Mouse (Mus musculus) left cerebral cortex, postnatal 14 days (tissue): ENCODE measurements around the gene Hbq1a. TPM values are rescaled to one million over a fixed set of nuclear protein-coding genes. Genes with fewer than 3 reads are reported as not detected.
"Not testable (repeated sequence)": the region's sequence is repeated elsewhere in the genome, so short reads cannot be mapped to it uniquely, and the experiment has no call there.

Experiments
- DNase-seq, 2 experiments: peaks; one replicate each; pipeline ENCODE4 v3.0.0; 2021 to 2022; ENCODE audit warnings: low spot score in 2 of 2, mixed read lengths in 1 of 2
- intact Hi-C: fragments of 180-260 bp; cut with DNase I; formaldehyde crosslinking; loops from one replicate; pipeline ENCODE4 v1.15.1; 2025
- long read RNA-seq, 2 experiments: library from polyadenylated mRNA; stranded (forward); transcript quantifications; one replicate each; pipeline ENCODE4 v2.0.0; 2021
- total RNA-seq, 2 experiments: library from RNA; stranded (reverse); gene quantifications; 2 replicates each; pipeline ENCODE4 v1.2.3; 2021

The Hbq1a gene
- 1 to 10 TPM in 1 of 2 experiments, not detected in 1; 1.1 TPM for total RNA-seq
- long read RNA-seq, experiment 1, partial matches to known transcripts, result 0 of 2 reads
- long read RNA-seq, experiment 1, other reads (novel, unspliced or antisense), result 0 of 2 reads
- long read RNA-seq, experiment 2, partial matches to known transcripts, result 0 of 3 reads
- long read RNA-seq, experiment 2, other reads (novel, unspliced or antisense), result 0 of 3 reads

- intact Hi-C loops, result not testable (repeated sequence)
- DNase-seq, result peak; percentile 73 to 76
Observed at GRCm38 (mm10) chr11:32299865-32300264, at the start of gene Hbq1a. Gene Hbq1a, plus strand, starts transcription at chr11:32300069.

GRCm38 (mm10) chr11:32250880-32251763, 48.7 kb upstream of the Hbq1a start:
- no peak for DNase-seq
- intact Hi-C loops, result no loop called here

GRCm38 (mm10) chr11:32253121-32253520, 46.7 kb upstream of the Hbq1a start:
- intact Hi-C loops, result no loop called here
- DNase-seq, result no peak

- intact Hi-C loops, result no loop called here
Observed at GRCm38 (mm10) chr11:32256146-32256545, 43.7 kb upstream of the Hbq1a start.

GRCm38 (mm10) chr11:32256566-32256965, 43.3 kb upstream of the Hbq1a start:
- no peak for DNase-seq
- intact Hi-C loops, result no loop called here

More at GRCm38 (mm10) chr11:32256146-32256545, 43.7 kb upstream of the Hbq1a start:
- DNase-seq, result no peak

- intact Hi-C loops, result no loop called here
- DNase-seq, result no peak
Observed at GRCm38 (mm10) chr11:32262674-32263415, 37.0 kb upstream of the Hbq1a start.

- intact Hi-C loops, result no loop called here
- DNase-seq, result no peak
Observed at GRCm38 (mm10) chr11:32265117-32265738, 34.6 kb upstream of the Hbq1a start.

GRCm38 (mm10) chr11:32266194-32266593, 33.7 kb upstream of the Hbq1a start:
- DNase-seq, result no peak
- intact Hi-C loops, result no loop called here

- no peak for DNase-seq
- intact Hi-C loops, result no loop called here
Observed at GRCm38 (mm10) chr11:32266776-32267175, 33.1 kb upstream of the Hbq1a start.

GRCm38 (mm10) chr11:32267188-32267884, 32.5 kb upstream of the Hbq1a start, which contains the start of gene Nprl3:
Gene Nprl3, minus strand, starts transcription at chr11:32267707.
- DNase-seq, result peak; percentile 97
- intact Hi-C loops, result no loop called here

- intact Hi-C loops, result no loop called here
- DNase-seq, result no peak
Observed at GRCm38 (mm10) chr11:32267964-32268363, 31.9 kb upstream of the Hbq1a start.

GRCm38 (mm10) chr11:32268952-32269351, 30.9 kb upstream of the Hbq1a start:
- DNase-seq, result no peak
- intact Hi-C loops, result no loop called here

- intact Hi-C loops, result no loop called here
- no peak for DNase-seq
Observed at GRCm38 (mm10) chr11:32271178-32271577, 28.7 kb upstream of the Hbq1a start.

- intact Hi-C loops, result no loop called here
- DNase-seq, result no peak
Observed at GRCm38 (mm10) chr11:32276347-32276746, 23.5 kb upstream of the Hbq1a start, which contains the start of gene Hba-x. Gene Hba-x, plus strand, starts transcription at chr11:32276400.

- intact Hi-C loops, result no loop called here
- DNase-seq, result no peak
Observed at GRCm38 (mm10) chr11:32277736-32278457, 22.0 kb upstream of the Hbq1a start.

- intact Hi-C loops, result no loop called here
Observed at GRCm38 (mm10) chr11:32278458-32278957, 21.4 kb upstream of the Hbq1a start.

GRCm38 (mm10) chr11:32280646-32281045, 19.2 kb upstream of the Hbq1a start:
- DNase-seq, result no peak
- intact Hi-C loops, result loop anchor here (10.0 kb wide), 1 partner anchor 54 kb away; no protein-coding TSS in a partner anchor

More at GRCm38 (mm10) chr11:32278458-32278957, 21.4 kb upstream of the Hbq1a start:
- DNase-seq, result no peak
